Mouse (Mus musculus): ENCODE data around the gene Tubb4a. TPM values are rescaled to one million over a fixed set of nuclear protein-coding genes. Genes with fewer than 3 reads are reported as not detected.
"Not testable (repeated sequence)": the region's sequence is repeated elsewhere in the genome, so short reads cannot be mapped to it uniquely, and the experiment has no call there.

Gene Tubb4a
- polyA plus RNA-seq, 1 experiment from 2014 or later: 27.1 TPM

GRCm38 (mm10) chr17:57062548-57062947, 25.0 kb downstream of the Tubb4a start:
- WGBS: 3% methylated on average over 22 of the region's 22 CpGs
- Histone ChIP-seq H3K27me3 (replicated peaks) (peaks cover 22% of the 10 kb centered on the region), H3K9ac (peak overlapping the region; percentile 42), H3K4me2 (replicated peaks) (peak overlapping the region; percentile 54), H3K4me3 (replicated peaks) (peak overlapping the region; percentile 46), H3K27ac (peak overlapping the region; percentile 90), H3K36me3 (no peaks in the 10 kb centered on the region), H3K9me3 (no peaks in the 10 kb centered on the region), H3K4me1 (replicated peaks) (peaks cover 22% of the 10 kb centered on the region; the same call in 1 of the 2 replicates)
- ATAC-seq: 0 out of 2 replicates have a peak, but pooled peaks have one; percentile 0

- H3K4me1 ChIP-seq (replicated peaks): peaks cover 22% of the 10 kb centered on the region; the same call in 1 of the 2 replicates
- peak overlapping the region; percentile 42 for H3K9ac ChIP-seq
- H3K4me2 ChIP-seq (replicated peaks): peak overlapping the region; percentile 54
- H3K9me3 ChIP-seq: no peaks in the 10 kb centered on the region
- WGBS: under 1% methylated on average over 39 of the region's 39 CpGs
- peak overlapping the region; percentile 46 for H3K4me3 ChIP-seq (replicated peaks)
- H3K27ac ChIP-seq: peak overlapping the region; percentile 90
- H3K36me3 ChIP-seq: no peaks in the 10 kb centered on the region
- H3K27me3 ChIP-seq (replicated peaks): peaks cover 22% of the 10 kb centered on the region
- ATAC-seq: peak; percentile 79
Observed at GRCm38 (mm10) chr17:57062011-57062521, 25.5 kb downstream of the Tubb4a start.

GRCm38 (mm10) chr17:57061069-57061468, 26.5 kb downstream of the Tubb4a start:
- peaks cover 22% of the 10 kb centered on the region; the same call in 1 of the 2 replicates for H3K4me1 ChIP-seq (replicated peaks)
- 34% methylated on average over 10 of the region's 10 CpGs for WGBS
- H3K4me2 ChIP-seq (replicated peaks): peak overlapping the region; percentile 94
- H3K36me3 ChIP-seq: no peaks in the 10 kb centered on the region
- no peaks in the 10 kb centered on the region for H3K9me3 ChIP-seq
- no peak for ATAC-seq
- no peak overlapping the region for H3K4me3 ChIP-seq (replicated peaks)
- H3K27me3 ChIP-seq (replicated peaks): peaks cover 22% of the 10 kb centered on the region
- no peak overlapping the region for H3K9ac ChIP-seq
- H3K27ac ChIP-seq: peak overlapping the region; percentile 86

GRCm38 (mm10) chr17:57060231-57060801, 27.3 kb downstream of the Tubb4a start:
- peak overlapping the region; percentile 94 for H3K4me2 ChIP-seq (replicated peaks)
- peak; percentile 85 for ATAC-seq
- H3K9ac ChIP-seq: no peak overlapping the region
- no peaks in the 10 kb centered on the region for H3K9me3 ChIP-seq
- H3K4me1 ChIP-seq (replicated peaks): peaks cover 18% of the 10 kb centered on the region; the same call in 1 of the 2 replicates
- peak overlapping the region; percentile 86 for H3K4me3 ChIP-seq (replicated peaks)
- H3K27ac ChIP-seq: peak overlapping the region; percentile 86
- H3K27me3 ChIP-seq (replicated peaks): peaks cover 22% of the 10 kb centered on the region
- WGBS: under 1% methylated on average over 44 of the region's 44 CpGs
- no peaks in the 10 kb centered on the region for H3K36me3 ChIP-seq

GRCm38 (mm10) chr17:57059486-57059977, 28.1 kb downstream of the Tubb4a start, which contains the start of gene Slc25a23:
Slc25a23 (minus strand) TSS chr17:57059863.
- peaks cover 3% of the 10 kb centered on the region; the same call in 1 of the 2 replicates for H3K36me3 ChIP-seq
- peaks cover 17% of the 10 kb centered on the region; the same call in 1 of the 2 replicates for H3K4me1 ChIP-seq (replicated peaks)
- peak within 1 kb of the TSS; percentile 94 for H3K4me2 ChIP-seq (replicated peaks)
- H3K27me3 ChIP-seq (replicated peaks): peaks cover 22% of the 10 kb centered on the region
- WGBS: under 1% methylated on average over 40 of the region's 45 CpGs
- H3K4me3 ChIP-seq (replicated peaks): peak within 1 kb of the TSS; percentile 86
- H3K27ac ChIP-seq: peak within 1 kb of the TSS; percentile 86
- H3K9me3 ChIP-seq: no peaks in the 10 kb centered on the region
- peak; percentile 50 for ATAC-seq
- H3K9ac ChIP-seq: peak within 1 kb of the TSS; percentile 73

GRCm38 (mm10) chr17:57058891-57059485, 28.6 kb downstream of the Tubb4a start, which contains the start of gene Crb3:
Crb3 (plus strand) TSS chr17:57059105.
- ATAC-seq: no peak
- Histone ChIP-seq H3K9me3 (no peaks in the 10 kb centered on the region), H3K27ac (peak within 1 kb of the TSS; percentile 86), H3K27me3 (replicated peaks) (peaks cover 22% of the 10 kb centered on the region), H3K9ac (peak within 1 kb of the TSS; percentile 73), H3K4me2 (replicated peaks) (peak within 1 kb of the TSS; percentile 94), H3K4me3 (replicated peaks) (peak within 1 kb of the TSS; percentile 86), H3K4me1 (replicated peaks) (peaks cover 17% of the 10 kb centered on the region; the same call in 1 of the 2 replicates), H3K36me3 (peaks cover 3% of the 10 kb centered on the region; the same call in 1 of the 2 replicates)
- WGBS: 1% methylated on average over 20 of the region's 22 CpGs

- no peak overlapping the region for H3K4me3 ChIP-seq (replicated peaks)
- no peak overlapping the region for H3K27ac ChIP-seq
- H3K4me2 ChIP-seq (replicated peaks): no peak overlapping the region
- H3K27me3 ChIP-seq (replicated peaks): 0 out of 2 replicates have a peak, but pooled peaks cover 4% of the 10 kb centered on the region
- no peak for ATAC-seq
- peaks cover 15% of the 10 kb centered on the region; the same call in 1 of the 2 replicates for H3K4me1 ChIP-seq (replicated peaks)
- H3K36me3 ChIP-seq: peaks cover 3% of the 10 kb centered on the region; the same call in 1 of the 2 replicates
- no peaks in the 10 kb centered on the region for H3K9me3 ChIP-seq
- H3K9ac ChIP-seq: no peak overlapping the region
- 74% methylated on average over 3 of the region's 3 CpGs for WGBS
Observed at GRCm38 (mm10) chr17:57056246-57056645, 31.3 kb downstream of the Tubb4a start.

- H3K4me3 ChIP-seq (replicated peaks); H3K27ac ChIP-seq; H3K27me3 ChIP-seq (replicated peaks); H3K4me2 ChIP-seq (replicated peaks); H3K36me3 ChIP-seq; H3K4me1 ChIP-seq (replicated peaks); H3K9me3 ChIP-seq; H3K9ac ChIP-seq; ATAC-seq: not testable (repeated sequence)
- 85% methylated on average over 4 of the region's 4 CpGs for WGBS
Observed at GRCm38 (mm10) chr17:57051679-57052078, 35.9 kb downstream of the Tubb4a start.

- Histone ChIP-seq H3K27ac (no peak overlapping the region), H3K9me3 (no peaks in the 10 kb centered on the region), H3K4me3 (replicated peaks) (no peak overlapping the region), H3K36me3 (no peaks in the 10 kb centered on the region), H3K27me3 (replicated peaks) (no peaks in the 10 kb centered on the region), H3K4me1 (replicated peaks) (no peaks in the 10 kb centered on the region), H3K9ac (no peak overlapping the region), H3K4me2 (replicated peaks) (no peak overlapping the region)
- 85% methylated on average over 3 of the region's 3 CpGs for WGBS
- ATAC-seq: no peak
Observed at GRCm38 (mm10) chr17:57048816-57049215, 38.8 kb downstream of the Tubb4a start.

GRCm38 (mm10) chr17:57047406-57047805, 40.2 kb downstream of the Tubb4a start:
- Histone ChIP-seq H3K27me3 (replicated peaks) (no peaks in the 10 kb centered on the region), H3K9ac (no peak overlapping the region), H3K4me1 (replicated peaks) (no peaks in the 10 kb centered on the region), H3K27ac (no peak overlapping the region), H3K9me3 (no peaks in the 10 kb centered on the region), H3K4me3 (replicated peaks) (no peak overlapping the region), H3K4me2 (replicated peaks) (no peak overlapping the region), H3K36me3 (no peaks in the 10 kb centered on the region)
- 43% methylated on average over 5 of the region's 5 CpGs for WGBS
- peak; percentile 55; the same call in 1 of the 2 replicates for ATAC-seq

GRCm38 (mm10) chr17:57041554-57041953, 46.0 kb downstream of the Tubb4a start, which contains the start of gene Slc25a41:
Slc25a41 (minus strand) TSS chr17:57041654.
- H3K4me2 ChIP-seq (replicated peaks): no peak within 1 kb of the TSS
- H3K9ac ChIP-seq: no peak within 1 kb of the TSS
- no peak within 1 kb of the TSS for H3K27ac ChIP-seq
- peaks cover 4% of the 10 kb centered on the region; the same call in 1 of the 2 replicates for H3K27me3 ChIP-seq (replicated peaks)
- WGBS: 71% methylated on average over 8 of the region's 8 CpGs
- no peak for ATAC-seq
- H3K4me1 ChIP-seq (replicated peaks): 0 out of 2 replicates have a peak, but pooled peaks cover 3% of the 10 kb centered on the region
- no peaks in the 10 kb centered on the region for H3K36me3 ChIP-seq
- no peaks in the 10 kb centered on the region for H3K9me3 ChIP-seq
- H3K4me3 ChIP-seq (replicated peaks): no peak within 1 kb of the TSS

- Histone ChIP-seq H3K9ac (no peak overlapping the region), H3K27ac (no peak overlapping the region), H3K4me2 (replicated peaks) (0 out of 2 replicates have a peak overlapping the region, but pooled peaks have one; percentile 40), H3K4me1 (replicated peaks) (0 out of 2 replicates have a peak, but pooled peaks cover 3% of the 10 kb centered on the region), H3K27me3 (replicated peaks) (peaks cover 4% of the 10 kb centered on the region; the same call in 1 of the 2 replicates), H3K4me3 (replicated peaks) (no peak overlapping the region), H3K9me3 (no peaks in the 10 kb centered on the region), H3K36me3 (no peaks in the 10 kb centered on the region)
- 38% methylated on average over 8 of the region's 8 CpGs for WGBS
- ATAC-seq: no peak
Observed at GRCm38 (mm10) chr17:57038978-57039377, 48.6 kb downstream of the Tubb4a start.
